Mouse (Mus musculus) midbrain, postnatal 0 days (tissue): Measurements from ENCODE around the gene Gon7. TPM values are rescaled to one million over a fixed set of nuclear protein-coding genes. Genes with fewer than 3 reads are reported as not detected.

ENCODE experiments used
- ATAC-seq: fragments of 200-750 bp; cut with Nextera tagmentation; 2 replicates; pipeline ENCODE4 v1.8.0; 2017; ENCODE audit warnings: moderate number of reproducible peaks, mild to moderate bottlenecking, moderate TSS enrichment, moderate library complexity; ENCODE audit not compliant: low FRiP score
- DNase-seq: peaks from one replicate; pipeline ENCODE4 v3.0.0-alpha.2; 2015; ENCODE audit warnings: low spot score
- H3K27ac ChIP-seq: fragments of 300-500 bp; sonication (generic); 2 replicates; pipeline ENCODE4 v1.5.1; 2014; ENCODE audit warnings: low read depth, mild to moderate bottlenecking, low read length, mixed read lengths
- H3K27me3 ChIP-seq: fragments of 300-500 bp; sonication (generic); 2 replicates; pipeline ENCODE4 v1.6.1; 2014; ENCODE audit warnings: low read length, control low read depth, mixed read lengths; ENCODE audit not compliant: insufficient read depth
- H3K36me3 ChIP-seq: fragments of 300-500 bp; sonication (generic); 2 replicates; pipeline ENCODE4 v1.6.1; 2014; ENCODE audit warnings: low read length, control low read depth, mixed read lengths; ENCODE audit not compliant: insufficient read depth
- H3K4me1 ChIP-seq: fragments of 300-500 bp; sonication (generic); 2 replicates; pipeline ENCODE4 v1.6.1; 2014; ENCODE audit warnings: mild to moderate bottlenecking, control low read depth, antibody characterized with exemption, low read length, mixed read lengths; ENCODE audit not compliant: insufficient read depth
- H3K4me2 ChIP-seq: fragments of 300-500 bp; sonication (generic); 2 replicates; pipeline ENCODE4 v1.6.1; 2014; ENCODE audit warnings: low read depth, mild to moderate bottlenecking, low read length, mixed read lengths; ENCODE audit not compliant: poor library complexity, severe bottlenecking
- H3K4me3 ChIP-seq: fragments of 300-500 bp; sonication (generic); 2 replicates; pipeline ENCODE4 v1.5.1; 2014; ENCODE audit warnings: low read depth, mild to moderate bottlenecking, low read length, moderate library complexity
- H3K9ac ChIP-seq: fragments of 300-500 bp; sonication (generic); replicated peaks from 2 replicates; pipeline ENCODE4 v1.6.1; 2014; ENCODE audit warnings: mild to moderate bottlenecking, low read length, moderate library complexity, mixed read lengths; ENCODE audit not compliant: poor library complexity, severe bottlenecking
- H3K9me3 ChIP-seq: fragments of 300-500 bp; sonication (generic); 2 replicates; pipeline ENCODE4 v1.6.1; 2016; ENCODE audit warnings: low read length, control low read depth
- CTCF ChIP-seq: IDR thresholded peaks from 2 replicates; pipeline ENCODE4 v1.5.1; 2016; ENCODE audit warnings: antibody characterized with exemption, mild to moderate bottlenecking
- WGBS: fragments of 180-500 bp; shearing (Covaris S2); extraction: QIAGEN DNeasy Blood & Tissue Kit; methylation state at CpG from one replicate; pipeline ENCODE4 v1.1.7; 2014; 5-methylcytosine and 5-hydroxymethylcytosine counted together
- polyA plus RNA-seq: library from polyadenylated mRNA; unstranded; fragments of >200 nt; fragmentation: Nextera tagmentation; extraction: Ambion mirVana; gene quantifications from 2 replicates; pipeline ENCODE4 v1.2.1, GENCODE M21; 2015
- total RNA-seq: library from RNA; depleted of rRNA; stranded (reverse); fragments of >200 nt; gene quantifications from 2 replicates; pipeline ENCODE4 v1.2.3, GENCODE M21; 2014

Gene Gon7
- total and polyA plus RNA-seq, 2 experiments from 2014 or later, result 21.0 to 39.1 TPM

GRCm38 (mm10) chr12:102740285-102740684 lies 17.3 kb downstream of the Gon7 start:
- peak; percentile 56 for TF ChIP-seq CTCF
- no peak overlapping the region for H3K4me2 ChIP-seq
- no peaks in the 10 kb centered on the region for H3K27me3 ChIP-seq
- no peak overlapping the region for H3K9ac ChIP-seq
- H3K4me1 ChIP-seq, result peaks cover 6% of the 10 kb centered on the region; the same call in 1 of the 2 replicates
- H3K9me3 ChIP-seq, result no peaks in the 10 kb centered on the region
- 64% methylated on average over 3 of the region's 3 CpGs for WGBS
- no peak overlapping the region for H3K27ac ChIP-seq
- H3K4me3 ChIP-seq, result no peak overlapping the region
- ATAC-seq, result no peak
- DNase-seq, result peak; percentile 36
- no peaks in the 10 kb centered on the region; the same call in 1 of the 2 replicates for H3K36me3 ChIP-seq

- ATAC-seq, result no peak
- no peak overlapping the region for H3K4me2 ChIP-seq
Measured at GRCm38 (mm10) chr12:102739096-102739495, 18.5 kb downstream of the Gon7 start.

GRCm38 (mm10) chr12:102733381-102733780 lies 24.2 kb downstream of the Gon7 start:
- Histone ChIP-seq H3K9me3 (no peaks in the 10 kb centered on the region), H3K4me1 (peaks cover 13% of the 10 kb centered on the region; the same call in 1 of the 2 replicates), H3K27me3 (no peaks in the 10 kb centered on the region), H3K4me3 (no peak overlapping the region), H3K9ac (no peak overlapping the region), H3K27ac (no peak overlapping the region), H3K36me3 (no peaks in the 10 kb centered on the region; the same call in 1 of the 2 replicates), H3K4me2 (no peak overlapping the region)
- peak; percentile 73 for TF ChIP-seq CTCF
- DNase-seq (peak; percentile 64), ATAC-seq (no peak)
- 16% methylated on average over 4 of the region's 5 CpGs for WGBS

More at GRCm38 (mm10) chr12:102739096-102739495, 18.5 kb downstream of the Gon7 start:
- no peaks in the 10 kb centered on the region for H3K9me3 ChIP-seq
- H3K27me3 ChIP-seq, result no peaks in the 10 kb centered on the region
- H3K4me1 ChIP-seq, result peaks cover 6% of the 10 kb centered on the region; the same call in 1 of the 2 replicates
- no peak for TF ChIP-seq CTCF
- H3K9ac ChIP-seq, result no peak overlapping the region
- no peak overlapping the region for H3K4me3 ChIP-seq
- no peaks in the 10 kb centered on the region; the same call in 1 of the 2 replicates for H3K36me3 ChIP-seq
- WGBS, result 82% methylated on average over 5 of the region's 5 CpGs
- no peak overlapping the region for H3K27ac ChIP-seq
- DNase-seq, result no peak

GRCm38 (mm10) chr12:102730798-102731619 lies 26.6 kb downstream of the Gon7 start:
- ATAC-seq (peak; percentile 18; the same call in 1 of the 2 replicates), DNase-seq (peak; percentile 32)
- no peak for TF ChIP-seq CTCF
- 40% methylated on average over 16 of the region's 16 CpGs for WGBS
- no peaks in the 10 kb centered on the region for H3K27me3 ChIP-seq
- peak overlapping the region; percentile 77 for H3K27ac ChIP-seq
- H3K4me3 ChIP-seq, result no peak overlapping the region
- H3K4me1 ChIP-seq, result peaks cover 13% of the 10 kb centered on the region; the same call in 1 of the 2 replicates
- peak overlapping the region; percentile 32 for H3K4me2 ChIP-seq
- no peak overlapping the region for H3K9ac ChIP-seq
- H3K9me3 ChIP-seq, result no peaks in the 10 kb centered on the region
- H3K36me3 ChIP-seq, result no peaks in the 10 kb centered on the region

- no peaks in the 10 kb centered on the region for H3K36me3 ChIP-seq
- H3K9me3 ChIP-seq, result no peaks in the 10 kb centered on the region
- H3K4me1 ChIP-seq, result peaks cover 13% of the 10 kb centered on the region; the same call in 1 of the 2 replicates
- H3K9ac ChIP-seq, result no peak overlapping the region
- no peak overlapping the region for H3K4me3 ChIP-seq
- H3K27me3 ChIP-seq, result no peaks in the 10 kb centered on the region
- peak overlapping the region; percentile 77 for H3K27ac ChIP-seq
- 33% methylated on average over 25 of the region's 26 CpGs for WGBS
- ATAC-seq (peak; percentile 96), DNase-seq (peak; percentile 95)
- peak overlapping the region; percentile 32 for H3K4me2 ChIP-seq
- TF ChIP-seq CTCF, result no peak
Measured at GRCm38 (mm10) chr12:102729855-102730797, 27.5 kb downstream of the Gon7 start.
